Mouse (Mus musculus): ENCODE measurements around the gene Ost4.

DNA sequence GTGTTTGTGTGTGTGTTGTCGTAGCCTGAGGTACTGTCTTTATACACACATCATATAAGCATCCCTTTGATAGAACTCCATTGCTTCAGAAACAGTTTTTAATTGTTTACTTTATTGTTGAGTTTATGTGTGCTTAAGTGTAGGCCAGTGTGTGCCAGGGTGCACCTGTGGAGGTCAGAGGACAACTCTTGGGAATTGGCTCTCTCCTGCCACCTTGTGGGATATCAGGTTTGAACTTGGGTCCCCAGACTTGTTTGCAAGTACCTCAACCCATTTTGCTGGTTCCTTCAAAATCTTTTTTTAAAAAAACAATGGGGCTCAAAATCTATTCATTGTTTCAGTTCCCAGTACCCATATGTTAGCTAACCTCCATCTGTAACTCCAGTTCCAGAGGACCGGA lies 35.4 kb upstream of the Ost4 start:
- no peak for TF ChIP-seq MAX (IDR thresholded peaks at IDR 0.05; ENCODE audit: low read depth)
- no peak for TF ChIP-seq POLR2A (IDR thresholded peaks at IDR 0.05; ENCODE audit: insufficient read length, low read depth)

Measured in myocyte (in vitro differentiated cells).